Mouse (Mus musculus) liver, embryonic 14.5 days (tissue): ENCODE data around the gene Neurod1.

Experiments used
- CTCF ChIP-seq: IDR thresholded peaks from 2 replicates; pipeline ENCODE4 v1.5.1; 2016; ENCODE audit warnings: antibody characterized with exemption, low read depth, control low read depth
- EP300 ChIP-seq: IDR thresholded peaks from 2 replicates; pipeline ENCODE4 v1.6.1; 2016; ENCODE audit warnings: antibody characterized with exemption, low read depth

GRCm38 (mm10) chr2:79460107-79460506, 3.6 kb upstream of the Neurod1 start:
- TF ChIP-seq CTCF (no peak), EP300 (no peak)
